19 mouse cellular contexts compared by ENCODE assay signal in the genomic region with DNA sequence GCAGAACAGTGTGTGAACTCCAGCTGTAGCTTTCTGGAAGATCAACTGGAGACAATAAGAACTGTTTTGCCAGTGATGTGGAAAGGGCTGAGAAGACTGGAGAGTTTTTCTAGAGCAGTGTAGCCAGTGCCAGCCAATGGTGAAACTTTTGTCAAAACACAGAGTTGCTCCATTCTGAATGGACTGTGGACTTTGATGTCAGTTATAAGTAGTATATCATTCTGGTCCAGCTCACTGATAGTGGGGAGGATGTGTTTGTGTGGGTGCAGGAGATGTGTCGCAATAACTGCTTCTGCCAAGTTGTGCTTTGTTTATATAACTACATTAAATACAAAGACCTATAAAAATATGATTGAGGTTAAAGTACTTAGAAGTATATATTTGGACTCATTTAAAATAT. TPM values are rescaled to one million over a fixed set of nuclear protein-coding genes. Genes with fewer than 3 reads are reported as not detected.
A peak's percentile ranks its signal among the peaks of the same experiment; 100 is the strongest.
DNase-seq lines count a peak whose midpoint lies in the region; ATAC-seq and TF ChIP-seq lines count a peak whose summit lies in the region.
"Had no signal": no experiment of that assay in that cellular context is flagged by ENCODE, and none has a peak within 500 bp of the region (broad histone marks: within the 10 kb centered on the region; RNA-seq: fewer than 3 reads in every experiment).

No protein-coding gene starts in this region.

- no peak overlapping the region for H3ac ChIP-seq in myocyte (ENCODE audit: control insufficient read depth, insufficient read length)

- 28% methylated on average over 1 of the region's 1 CpGs for WGBS in lung, embryonic 14.5 days

- TF ChIP-seq CTCF in lung, embryonic 14.5 days (IDR thresholded peaks at IDR 0.05; ENCODE audit: low read depth) = no peak
- TF ChIP-seq CTCF in MEL (IDR thresholded peaks at IDR 0.05 in 2 of 3, conservative IDR thresholded peaks at IDR 0.05 in 1 of 3; ENCODE audit: control insufficient read depth in 1 of 3, insufficient read depth in 1 of 3, low read depth in 2 of 3, low read length in 3 of 3, poor library complexity in 1 of 3, severe bottlenecking in 1 of 3) = no peak

- H3K9me3 ChIP-seq in lung, embryonic 14.5 days (ENCODE audit: low read depth, low read length) = no peaks in the 10 kb centered on the region
- no peaks in the 10 kb centered on the region; the same call in 1 of the 2 replicates for H3K9me3 ChIP-seq in MEL (replicated peaks; ENCODE audit: insufficient read depth, low read length)
- H3K9me3 ChIP-seq: forebrain, embryonic 12.5 days; G1E; limb, embryonic 13.5 days had no signal

- ATAC-seq in lung, embryonic 14.5 days (ENCODE audit: insufficient read depth) = no peak; the same call in 1 of the 2 replicates
- ATAC-seq: CD4-positive, CD25-positive, alpha-beta regulatory T cell, adult 4 months had no signal

- H3K4me3 ChIP-seq in lung, embryonic 14.5 days (ENCODE audit: low read depth, low read length) = no peak overlapping the region
- H3K4me3 ChIP-seq in MEL (ENCODE audit: control insufficient read depth in 1 of 2, insufficient read depth in 1 of 2, low read depth in 2 of 2, low read length in 2 of 2) (no peak overlapping the region), myocyte (no peak overlapping the region)
- H3K4me3 ChIP-seq: forebrain, embryonic 12.5 days; limb, embryonic 13.5 days had no signal

- TF ChIP-seq EP300 in MEL (IDR thresholded peaks at IDR 0.05; ENCODE audit: low read depth in 1 of 2, low read length in 2 of 2) = peak; percentile 70 to 81

- no peaks in the 10 kb centered on the region for H3K4me1 ChIP-seq in lung, embryonic 14.5 days (ENCODE audit: insufficient read depth)
- H3K4me1 ChIP-seq in MEL (ENCODE audit: control insufficient read depth in 1 of 2, insufficient read depth in 2 of 2, low read length in 2 of 2) = peaks cover 2 to 4% of the 10 kb centered on the region in 2 experiments; a peak in 3 of 4 replicates
- H3K4me1 ChIP-seq: forebrain, embryonic 12.5 days; limb, embryonic 13.5 days had no signal

- TF ChIP-seq POLR2A in MEL (IDR thresholded peaks at IDR 0.05; ENCODE audit: control insufficient read depth in 1 of 2, insufficient read depth in 1 of 2, low read depth in 1 of 2, low read length in 2 of 2, poor library complexity in 1 of 2) (no peak), myocyte (IDR thresholded peaks at IDR 0.05; ENCODE audit: insufficient read length, low read depth) (no peak)

- no peaks in the 10 kb centered on the region for H3K36me3 ChIP-seq in lung, embryonic 14.5 days (ENCODE audit: insufficient read depth)
- H3K36me3 ChIP-seq in MEL (ENCODE audit: control insufficient read depth in 1 of 2, insufficient read depth in 2 of 2, low read length in 2 of 2) (peaks cover 0 to 9% of the 10 kb centered on the region in 2 experiments; a peak in 3 of 4 replicates), myocyte (ENCODE audit: control insufficient read depth, insufficient read depth) (no peaks in the 10 kb centered on the region)
- H3K36me3 ChIP-seq: forebrain, embryonic 12.5 days; limb, embryonic 13.5 days had no signal

- no peak overlapping the region for H3K27ac ChIP-seq in lung, embryonic 14.5 days (ENCODE audit: low read depth)
- no peak overlapping the region for H3K27ac ChIP-seq in MEL (ENCODE audit: control insufficient read depth, low read depth, low read length)
- H3K27ac ChIP-seq: forebrain, embryonic 12.5 days; hindbrain, embryonic 14.5 days; limb, embryonic 13.5 days had no signal

- H3K9ac ChIP-seq in lung, embryonic 14.5 days = no peak overlapping the region
- no peak overlapping the region for H3K9ac ChIP-seq in MEL (ENCODE audit: control insufficient read depth, low read depth, low read length, poor library complexity, severe bottlenecking)
- H3K9ac ChIP-seq: forebrain, embryonic 12.5 days; hindbrain, embryonic 14.5 days; limb, embryonic 13.5 days had no signal

- no peaks in the 10 kb centered on the region for H3K27me3 ChIP-seq in lung, embryonic 14.5 days (ENCODE audit: insufficient read depth, low read length)
- H3K27me3 ChIP-seq in MEL (ENCODE audit: control insufficient read depth in 1 of 2, insufficient read depth in 2 of 2, low read length in 2 of 2) = no peaks in the 10 kb centered on the region
- H3K27me3 ChIP-seq in myocyte (ENCODE audit: control insufficient read depth, insufficient read depth, insufficient read length) = no peaks in the 10 kb centered on the region
- H3K27me3 ChIP-seq: forebrain, embryonic 12.5 days; limb, embryonic 13.5 days had no signal

- H3K79me2 ChIP-seq in MEL (ENCODE audit: control insufficient read depth, insufficient read depth, low read length, poor library complexity) (no peaks in the 10 kb centered on the region), myocyte (ENCODE audit: control insufficient read depth, insufficient read depth) (no peaks in the 10 kb centered on the region)

- TF ChIP-seq RAD21 in MEL (IDR thresholded peaks at IDR 0.05; ENCODE audit: low read depth, low read length) = no peak

- peak; percentile 21 for DNase-seq in lung, embryonic 14.5 days
- no peak for DNase-seq in lung, postnatal 36 days
- DNase-seq in MEL (ENCODE audit: low read depth, low spot score) = peak; percentile 27
- DNase-seq in gonadal fat pad, adult 2 months (ENCODE audit: low read depth) = peak; percentile 20
- no peak for DNase-seq in embryo, embryonic 10.5 days (ENCODE audit: low spot score)
- DNase-seq in frontal cortex, adult 2 months (ENCODE audit: extremely low spot score in 1 of 2, low spot score in 1 of 2) = no peak
- DNase-seq: cerebellum, adult 2 months; gastrocnemius, postnatal 14 days; kidney, adult 11 months; kidney, postnatal 25 days; lung, postnatal 10 days; spleen, adult 18-20 months; thymus, adult 2 months had no signal

- H3K4me2 ChIP-seq in lung, embryonic 14.5 days = no peak overlapping the region
- no peak overlapping the region for H3K4me2 ChIP-seq in myocyte (ENCODE audit: low read depth)
- H3K4me2 ChIP-seq: forebrain, embryonic 12.5 days; hindbrain, embryonic 14.5 days; limb, embryonic 13.5 days had no signal

TF ChIP-seq in MEL, 35 proteins besides CTCF, POLR2A, EP300 and RAD21:
- TF ChIP-seq ETS1 (IDR thresholded peaks at IDR 0.05; ENCODE audit: low read depth, low read length) (no peak), SIN3A (IDR thresholded peaks at IDR 0.05; ENCODE audit: low read length) (no peak), TCF12 (IDR thresholded peaks at IDR 0.05; ENCODE audit: low read depth, low read length) (0 out of 2 replicates have a peak, but pooled peaks have one; percentile 9), MYB (IDR thresholded peaks at IDR 0.05; ENCODE audit: low read depth, low read length) (peak; percentile 61; the same call in 1 of the 2 replicates)

TF ChIP-seq in myocyte, 11 proteins besides CTCF, POLR2A, EP300 and RAD21:
- TF ChIP-seq CEBPB (IDR thresholded peaks at IDR 0.05; ENCODE audit: insufficient read depth, poor library complexity, severe bottlenecking) (peak; percentile 76), MYOG (IDR thresholded peaks at IDR 0.05; ENCODE audit: control insufficient read depth in 1 of 3, insufficient read depth in 1 of 3, insufficient read length in 2 of 3, low read depth in 2 of 3) (no peak)

RNA-seq across cellular contexts. Expression of a gene that starts 45.5 kb away (rescaled TPM):
- polyA plus RNA-seq in lung, embryonic 14.5 days (2014; fragmentation: Nextera tagmentation; extraction: Ambion mirVana) = 2.5 and 2.9 TPM in 2 replicates
- total RNA-seq in MEL (2012; rRNA removed) = 30.1 and 30.4 TPM in 2 replicates
- polyA plus RNA-seq in MEL (2012; ENCODE audit: insufficient read depth in 1 of 2, insufficient read length in 2 of 2, low read depth in 1 of 2, low replicate concordance in 2 of 2, missing spikeins in 1 of 2) (10 to 100 TPM in 1 of 2 experiments, not detected in 1; 33.3 TPM), myocyte (2012; fragmentation: generic; extraction: Trizol) (10.1 TPM)
- polyA plus RNA-seq in gonadal fat pad, adult 2 months (2012; rRNA removed) = 11.7 and 12.3 TPM in 2 replicates
- polyA plus RNA-seq in frontal cortex, adult 2 months (2012; rRNA removed) = 16.0 and 16.6 TPM in 2 replicates

Comparison
In these comparisons a context has a peak if more than half of its experiments do, and no peak if none do; other contexts are left out.
1. DNase-seq: peak in lung, embryonic 14.5 days (single experiment), MEL (single experiment) and gonadal fat pad, adult 2 months (single experiment); none in lung, postnatal 36 days (single experiment), embryo, embryonic 10.5 days (single experiment) and frontal cortex, adult 2 months (0 of 2).